Mouse (Mus musculus) cerebellum, adult 2 months (tissue): ENCODE results near the gene Eddm3b.

Experiments used
- CTCF ChIP-seq: fragments of 200-500 bp; IDR thresholded peaks from 2 replicates; pipeline ENCODE4 v1.5.1; 2011; ENCODE audit warnings: low read depth, mild to moderate bottlenecking, control low read depth, low read length, moderate library complexity, borderline replicate concordance; ENCODE audit not compliant: insufficient read depth
- POLR2A ChIP-seq: fragments of 200-500 bp; IDR thresholded peaks from 2 replicates; pipeline ENCODE4 v1.6.1; 2011; ENCODE audit warnings: low read length, control low read depth, borderline replicate concordance; ENCODE audit not compliant: insufficient read depth

GRCm38 (mm10) chr14:51089674-51090076, 24.6 kb upstream of the Eddm3b start:
- no peak for TF ChIP-seq CTCF
- TF ChIP-seq POLR2A: no peak
